Mouse (Mus musculus): Measurements from ENCODE around the gene Yif1b. TPM values are rescaled to one million over a fixed set of nuclear protein-coding genes. Genes with fewer than 3 reads are reported as not detected.
A peak's percentile ranks its signal among the peaks of the same experiment; 100 is the strongest.

Yif1b gene
- polyA plus RNA-seq, 1 experiment from 2014 or later = 73.4 TPM

DNA sequence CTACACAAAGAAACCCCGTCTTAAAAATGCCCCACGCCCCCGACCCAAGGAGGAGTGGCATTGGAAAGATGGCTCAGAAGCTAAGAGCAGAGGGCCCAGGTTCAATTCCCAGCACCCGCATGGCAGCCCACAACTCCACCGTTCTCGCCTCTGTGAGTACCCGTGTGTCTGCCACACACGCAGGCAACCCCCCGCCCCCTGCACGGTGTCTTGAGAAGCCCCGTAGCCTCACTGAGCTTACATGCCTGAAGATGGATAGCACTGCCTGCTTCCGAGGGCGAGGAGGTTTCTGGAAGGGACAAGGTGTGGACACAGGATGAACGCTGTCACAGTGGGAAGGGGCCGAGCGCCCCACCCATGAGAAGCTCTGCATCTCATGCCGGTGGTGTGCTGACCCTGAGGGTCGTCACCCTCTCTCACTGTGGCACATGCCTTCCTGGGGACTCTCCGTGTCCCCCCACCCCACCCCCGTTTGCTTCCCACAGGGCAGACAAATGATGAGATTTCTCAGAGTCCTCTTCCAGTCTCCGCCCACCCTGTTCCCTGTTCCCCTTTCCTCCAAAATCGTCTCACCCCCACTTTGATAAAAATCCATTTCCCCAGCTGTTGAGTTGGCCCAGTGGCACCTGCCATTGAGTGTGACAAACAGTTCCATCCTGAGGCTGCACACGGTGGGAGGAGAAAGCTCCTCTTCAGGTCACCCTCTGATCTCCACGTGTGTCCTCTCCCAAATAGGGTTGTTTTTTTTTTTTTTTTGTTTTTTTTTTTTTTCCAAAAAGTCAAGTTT is 57.9 kb downstream of the Yif1b start:
- Histone ChIP-seq H3K27ac (no peak overlapping the region), H3K27me3 (no peaks in the 10 kb centered on the region), H3K4me2 (no peak overlapping the region), H3K9ac (no peak overlapping the region), H3K4me1 (peaks cover 33% of the 10 kb centered on the region), H3K9me3 (replicated peaks) (no peaks in the 10 kb centered on the region), H3K4me3 (no peak overlapping the region), H3K36me3 (ENCODE audit: poor library complexity, severe bottlenecking) (no peaks in the 10 kb centered on the region)
- 89% methylated on average over 24 of the region's 24 CpGs for WGBS
- ATAC-seq = no peak

DNA sequence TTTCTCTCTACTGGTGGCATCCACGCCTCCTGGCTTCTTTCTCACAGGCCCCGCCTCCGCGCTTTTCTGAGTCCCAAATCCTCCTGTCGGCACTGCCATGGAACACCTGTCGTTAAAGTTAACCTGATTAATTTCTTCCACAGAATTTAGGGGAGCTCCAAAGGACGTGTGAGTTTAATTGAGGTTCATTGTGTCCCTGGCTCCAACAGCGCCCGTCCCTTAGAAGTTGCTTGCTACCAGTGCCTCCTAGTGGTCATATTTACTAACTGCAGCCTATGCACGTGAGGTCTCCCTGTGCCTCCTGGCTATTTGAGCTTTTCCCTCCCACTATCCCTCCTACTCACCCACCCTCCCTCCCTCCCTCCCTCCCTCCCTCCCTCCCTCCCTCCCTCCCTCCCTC is 58.9 kb downstream of the Yif1b start:
- no peak overlapping the region for H3K9ac ChIP-seq

More for the DNA sequence above, 58.9 kb downstream of the Yif1b start:
- no peak overlapping the region for H3K4me3 ChIP-seq
- H3K27me3 ChIP-seq = no peaks in the 10 kb centered on the region
- ATAC-seq = peak; percentile 17; the same call in 1 of the 2 replicates
- WGBS = 13% methylated on average over 10 of the region's 10 CpGs
- no peaks in the 10 kb centered on the region for H3K36me3 ChIP-seq (ENCODE audit: poor library complexity, severe bottlenecking)
- H3K4me2 ChIP-seq = no peak overlapping the region
- no peaks in the 10 kb centered on the region for H3K9me3 ChIP-seq (replicated peaks)
- H3K27ac ChIP-seq = no peak overlapping the region
- H3K4me1 ChIP-seq = peaks cover 24% of the 10 kb centered on the region

Other genes with a start within 250 kb of the Yif1b start
- gene Ryr1, start 113.2 kb upstream of the Yif1b start, polyA plus RNA-seq (2015; fragmentation: Nextera tagmentation; extraction: Ambion mirVana) = 7.5 and 10.2 TPM in 2 replicates
- gene Rasgrp4, start 103.5 kb upstream of the Yif1b start, polyA plus RNA-seq (2015; fragmentation: Nextera tagmentation; extraction: Ambion mirVana) = 0.48 and 0.57 TPM in 2 replicates
- 14.1 and 15.9 TPM in 2 replicates for gene Fam98c, start 82.1 kb upstream of the Yif1b start, polyA plus RNA-seq (2015; fragmentation: Nextera tagmentation; extraction: Ambion mirVana)
- 0.38 and 0.65 TPM in 2 replicates for gene Ggn, start 68.1 kb upstream of the Yif1b start, polyA plus RNA-seq (2015; fragmentation: Nextera tagmentation; extraction: Ambion mirVana)
- 5.6 and 6.5 TPM in 2 replicates for gene Spred3, start 67.9 kb upstream of the Yif1b start, polyA plus RNA-seq (2015; fragmentation: Nextera tagmentation; extraction: Ambion mirVana)
- 292 and 296 TPM in 2 replicates for gene Psmd8, start 57.6 kb upstream of the Yif1b start, polyA plus RNA-seq (2015; fragmentation: Nextera tagmentation; extraction: Ambion mirVana)
- 1.1 and 1.2 TPM in 2 replicates for gene Catsperg1, start 24.3 kb upstream of the Yif1b start, polyA plus RNA-seq (2015; fragmentation: Nextera tagmentation; extraction: Ambion mirVana)
- gene Kcnk6, start 5.8 kb upstream of the Yif1b start, polyA plus RNA-seq (2015; fragmentation: Nextera tagmentation; extraction: Ambion mirVana) = 0.27 and 0.44 TPM in 2 replicates
- 1.2 and 1.5 TPM in 2 replicates for gene 2200002D01Rik, start 10.1 kb downstream of the Yif1b start, polyA plus RNA-seq (2015; fragmentation: Nextera tagmentation; extraction: Ambion mirVana)
- gene Spint2, start 43.6 kb downstream of the Yif1b start, polyA plus RNA-seq (2015; fragmentation: Nextera tagmentation; extraction: Ambion mirVana) = 30.1 and 41.3 TPM in 2 replicates
- gene Ppp1r14a, start 51.0 kb downstream of the Yif1b start, polyA plus RNA-seq (2015; fragmentation: Nextera tagmentation; extraction: Ambion mirVana) = 14.9 and 17.2 TPM in 2 replicates
- gene Dpf1, start 65.6 kb downstream of the Yif1b start, polyA plus RNA-seq (2015; fragmentation: Nextera tagmentation; extraction: Ambion mirVana) = 165 and 182 TPM in 2 replicates

All from forebrain, embryonic 13.5 days (tissue).